Mouse (Mus musculus) heart, postnatal 0 days (tissue): Measurements from ENCODE around the gene Il17rd.

Experiments
- CTCF ChIP-seq: IDR thresholded peaks from 2 replicates; pipeline ENCODE4 v1.5.1; 2016; ENCODE audit warnings: antibody characterized with exemption, control low read depth, low read depth
- EP300 ChIP-seq: IDR thresholded peaks from 2 replicates; pipeline ENCODE4 v1.6.1; 2016; ENCODE audit warnings: antibody characterized with exemption, low read depth

DNA sequence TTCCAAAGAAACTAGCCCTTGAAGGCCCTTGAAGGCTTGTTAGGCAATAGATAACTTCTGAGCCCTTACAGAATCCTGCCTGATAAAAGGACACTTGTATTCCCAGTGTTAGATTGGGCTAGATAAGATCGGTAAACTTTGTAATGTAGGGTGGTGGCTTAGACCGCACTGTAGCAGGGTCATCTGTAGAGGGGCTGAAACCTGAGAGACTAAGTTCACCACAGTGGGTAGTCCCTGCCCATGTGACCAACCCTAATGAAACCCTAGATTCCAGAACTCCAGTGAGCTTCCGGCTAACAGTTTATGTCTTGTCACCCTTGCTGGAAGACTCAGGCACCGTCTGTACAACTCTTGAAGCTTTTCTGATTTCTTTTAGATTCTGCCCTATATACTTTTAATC is 25.1 kb upstream of the Il17rd start:
- no peak for TF ChIP-seq CTCF
- no peak for TF ChIP-seq EP300
